Mouse (Mus musculus): Measurements from ENCODE around the gene Spata32. TPM values are rescaled to one million over a fixed set of nuclear protein-coding genes. Genes with fewer than 3 reads are reported as not detected.

The Spata32 gene
- polyA plus RNA-seq, 1 experiment from 2014 or later, result not detected

- Histone ChIP-seq H3K9ac (ENCODE audit: low read depth, low read length) (no peak within 1 kb of the TSS), H3K27ac (ENCODE audit: low read depth, low read length) (no peak within 1 kb of the TSS), H3K9me3 (ENCODE audit: control insufficient read depth, low read length) (no peaks in the 10 kb centered on the region), H3K4me3 (ENCODE audit: low read depth, low read length) (no peak within 1 kb of the TSS), H3K4me2 (no peak within 1 kb of the TSS), H3K36me3 (ENCODE audit: control insufficient read depth, insufficient read depth, low read length) (no peaks in the 10 kb centered on the region), H3K27me3 (replicated peaks; ENCODE audit: control insufficient read depth, insufficient read depth, low read length) (no peaks in the 10 kb centered on the region), H3K4me1 (replicated peaks; ENCODE audit: control insufficient read depth, insufficient read depth, low read length) (no peaks in the 10 kb centered on the region)
- 75% methylated on average over 3 of the region's 3 CpGs for WGBS
- DNase-seq (ENCODE audit: low spot score) (no peak), ATAC-seq (replicated peaks; ENCODE audit: low FRiP score) (no peak)
Observed at GRCm38 (mm10) chr11:103208458-103208857, 9.8 kb downstream of the Spata32 start, which contains the start of gene 1700023F06Rik. Gene 1700023F06Rik, minus strand, starts transcription at chr11:103208558.

GRCm38 (mm10) chr11:103206203-103206602, 12.0 kb downstream of the Spata32 start:
- WGBS, result 84% methylated on average over 6 of the region's 6 CpGs
- Histone ChIP-seq H3K9me3 (ENCODE audit: control insufficient read depth, low read length) (no peaks in the 10 kb centered on the region), H3K9ac (ENCODE audit: low read depth, low read length) (no peak overlapping the region), H3K27ac (ENCODE audit: low read depth, low read length) (no peak overlapping the region), H3K27me3 (replicated peaks; ENCODE audit: control insufficient read depth, insufficient read depth, low read length) (peaks cover 5% of the 10 kb centered on the region), H3K4me1 (replicated peaks; ENCODE audit: control insufficient read depth, insufficient read depth, low read length) (no peaks in the 10 kb centered on the region), H3K4me2 (no peak overlapping the region), H3K36me3 (ENCODE audit: control insufficient read depth, insufficient read depth, low read length) (no peaks in the 10 kb centered on the region), H3K4me3 (ENCODE audit: low read depth, low read length) (no peak overlapping the region)
- ATAC-seq (replicated peaks; ENCODE audit: low FRiP score) (no peak), DNase-seq (ENCODE audit: low spot score) (no peak)

- Histone ChIP-seq H3K4me3 (ENCODE audit: low read depth, low read length) (no peak overlapping the region), H3K9me3 (ENCODE audit: control insufficient read depth, low read length) (no peaks in the 10 kb centered on the region), H3K36me3 (ENCODE audit: control insufficient read depth, insufficient read depth, low read length) (no peaks in the 10 kb centered on the region), H3K27ac (ENCODE audit: low read depth, low read length) (no peak overlapping the region), H3K27me3 (replicated peaks; ENCODE audit: control insufficient read depth, insufficient read depth, low read length) (peaks cover 43% of the 10 kb centered on the region), H3K4me2 (no peak overlapping the region), H3K9ac (ENCODE audit: low read depth, low read length) (no peak overlapping the region), H3K4me1 (replicated peaks; ENCODE audit: control insufficient read depth, insufficient read depth, low read length) (peaks cover 5% of the 10 kb centered on the region; the same call in 1 of the 2 replicates)
- DNase-seq (ENCODE audit: low spot score), result no peak
- ATAC-seq (replicated peaks; ENCODE audit: low FRiP score), result no peak
Observed at GRCm38 (mm10) chr11:103202376-103202775, 15.9 kb downstream of the Spata32 start.

GRCm38 (mm10) chr11:103201664-103202063, 16.6 kb downstream of the Spata32 start:
- H3K9ac ChIP-seq (ENCODE audit: low read depth, low read length), result no peak overlapping the region
- no peak for ATAC-seq (replicated peaks; ENCODE audit: low FRiP score)
- peaks cover 5% of the 10 kb centered on the region; the same call in 1 of the 2 replicates for H3K4me1 ChIP-seq (replicated peaks; ENCODE audit: control insufficient read depth, insufficient read depth, low read length)
- WGBS, result 39% methylated on average over 6 of the region's 6 CpGs
- peaks cover 48% of the 10 kb centered on the region for H3K27me3 ChIP-seq (replicated peaks; ENCODE audit: control insufficient read depth, insufficient read depth, low read length)
- H3K4me2 ChIP-seq, result no peak overlapping the region
- no peak for DNase-seq (ENCODE audit: low spot score)
- no peak overlapping the region for H3K4me3 ChIP-seq (ENCODE audit: low read depth, low read length)
- no peaks in the 10 kb centered on the region for H3K36me3 ChIP-seq (ENCODE audit: control insufficient read depth, insufficient read depth, low read length)
- no peaks in the 10 kb centered on the region for H3K9me3 ChIP-seq (ENCODE audit: control insufficient read depth, low read length)
- no peak overlapping the region for H3K27ac ChIP-seq (ENCODE audit: low read depth, low read length)

- H3K27ac ChIP-seq (ENCODE audit: low read depth, low read length), result no peak overlapping the region
- H3K9ac ChIP-seq (ENCODE audit: low read depth, low read length), result no peak overlapping the region
- WGBS, result 22% methylated on average over 55 of the region's 59 CpGs
- peak overlapping the region; percentile 32 for H3K4me3 ChIP-seq (ENCODE audit: low read depth, low read length)
- DNase-seq (ENCODE audit: low spot score) (no peak), ATAC-seq (replicated peaks; ENCODE audit: low FRiP score) (no peak)
- no peaks in the 10 kb centered on the region for H3K9me3 ChIP-seq (ENCODE audit: control insufficient read depth, low read length)
- H3K4me1 ChIP-seq (replicated peaks; ENCODE audit: control insufficient read depth, insufficient read depth, low read length), result peaks cover 5% of the 10 kb centered on the region; the same call in 1 of the 2 replicates
- no peaks in the 10 kb centered on the region for H3K36me3 ChIP-seq (ENCODE audit: control insufficient read depth, insufficient read depth, low read length)
- H3K27me3 ChIP-seq (replicated peaks; ENCODE audit: control insufficient read depth, insufficient read depth, low read length), result peaks cover 63% of the 10 kb centered on the region
- peak overlapping the region; percentile 64 for H3K4me2 ChIP-seq
Observed at GRCm38 (mm10) chr11:103198911-103199803, 19.1 kb downstream of the Spata32 start.

GRCm38 (mm10) chr11:103198339-103198738, 19.9 kb downstream of the Spata32 start:
- ATAC-seq (replicated peaks; ENCODE audit: low FRiP score) (no peak), DNase-seq (ENCODE audit: low spot score) (no peak)
- H3K9ac ChIP-seq (ENCODE audit: low read depth, low read length), result no peak overlapping the region
- WGBS, result 36% methylated on average over 16 of the region's 16 CpGs
- H3K4me1 ChIP-seq (replicated peaks; ENCODE audit: control insufficient read depth, insufficient read depth, low read length), result peaks cover 5% of the 10 kb centered on the region; the same call in 1 of the 2 replicates
- H3K4me2 ChIP-seq, result peak overlapping the region; percentile 64; the same call in 1 of the 2 replicates
- H3K4me3 ChIP-seq (ENCODE audit: low read depth, low read length), result no peak overlapping the region
- no peaks in the 10 kb centered on the region for H3K36me3 ChIP-seq (ENCODE audit: control insufficient read depth, insufficient read depth, low read length)
- no peaks in the 10 kb centered on the region for H3K9me3 ChIP-seq (ENCODE audit: control insufficient read depth, low read length)
- H3K27ac ChIP-seq (ENCODE audit: low read depth, low read length), result no peak overlapping the region
- peaks cover 71% of the 10 kb centered on the region for H3K27me3 ChIP-seq (replicated peaks; ENCODE audit: control insufficient read depth, insufficient read depth, low read length)

- Histone ChIP-seq H3K9me3 (ENCODE audit: control insufficient read depth, low read length) (no peaks in the 10 kb centered on the region), H3K4me2 (no peak overlapping the region), H3K9ac (ENCODE audit: low read depth, low read length) (no peak overlapping the region), H3K4me3 (ENCODE audit: low read depth, low read length) (no peak overlapping the region), H3K27me3 (replicated peaks; ENCODE audit: control insufficient read depth, insufficient read depth, low read length) (peaks cover 81% of the 10 kb centered on the region), H3K4me1 (replicated peaks; ENCODE audit: control insufficient read depth, insufficient read depth, low read length) (peaks cover 5% of the 10 kb centered on the region; the same call in 1 of the 2 replicates), H3K36me3 (ENCODE audit: control insufficient read depth, insufficient read depth, low read length) (no peaks in the 10 kb centered on the region), H3K27ac (ENCODE audit: low read depth, low read length) (no peak overlapping the region)
- ATAC-seq (replicated peaks; ENCODE audit: low FRiP score) (no peak), DNase-seq (ENCODE audit: low spot score) (no peak)
- 77% methylated on average over 4 of the region's 4 CpGs for WGBS
Observed at GRCm38 (mm10) chr11:103197340-103197739, 20.9 kb downstream of the Spata32 start.

- no peak overlapping the region for H3K4me2 ChIP-seq
- no peaks in the 10 kb centered on the region for H3K9me3 ChIP-seq (ENCODE audit: control insufficient read depth, low read length)
- 85% methylated on average over 5 of the region's 5 CpGs for WGBS
- no peaks in the 10 kb centered on the region for H3K36me3 ChIP-seq (ENCODE audit: control insufficient read depth, insufficient read depth, low read length)
- H3K9ac ChIP-seq (ENCODE audit: low read depth, low read length), result no peak overlapping the region
- no peak overlapping the region for H3K27ac ChIP-seq (ENCODE audit: low read depth, low read length)
- no peak for DNase-seq (ENCODE audit: low spot score)
- ATAC-seq (replicated peaks; ENCODE audit: low FRiP score), result no peak
- H3K4me3 ChIP-seq (ENCODE audit: low read depth, low read length), result no peak overlapping the region
- peaks cover 5% of the 10 kb centered on the region; the same call in 1 of the 2 replicates for H3K4me1 ChIP-seq (replicated peaks; ENCODE audit: control insufficient read depth, insufficient read depth, low read length)
- peaks cover 87% of the 10 kb centered on the region for H3K27me3 ChIP-seq (replicated peaks; ENCODE audit: control insufficient read depth, insufficient read depth, low read length)
Observed at GRCm38 (mm10) chr11:103195656-103196055, 22.6 kb downstream of the Spata32 start.

- Histone ChIP-seq H3K4me3 (ENCODE audit: low read depth, low read length) (no peak overlapping the region), H3K36me3 (ENCODE audit: control insufficient read depth, insufficient read depth, low read length) (no peaks in the 10 kb centered on the region), H3K27ac (ENCODE audit: low read depth, low read length) (no peak overlapping the region), H3K4me1 (replicated peaks; ENCODE audit: control insufficient read depth, insufficient read depth, low read length) (peaks cover 5% of the 10 kb centered on the region; the same call in 1 of the 2 replicates), H3K27me3 (replicated peaks; ENCODE audit: control insufficient read depth, insufficient read depth, low read length) (peaks cover 84% of the 10 kb centered on the region), H3K9me3 (ENCODE audit: control insufficient read depth, low read length) (no peaks in the 10 kb centered on the region), H3K9ac (ENCODE audit: low read depth, low read length) (no peak overlapping the region), H3K4me2 (no peak overlapping the region)
- no peak for DNase-seq (ENCODE audit: low spot score)
- 88% methylated on average over 18 of the region's 18 CpGs for WGBS
- ATAC-seq (replicated peaks; ENCODE audit: low FRiP score), result no peak
Observed at GRCm38 (mm10) chr11:103195236-103195635, 23.0 kb downstream of the Spata32 start.

Measured in liver, embryonic 11.5 days (tissue).